Mouse (Mus musculus) WW6 (cell line): ENCODE measurements around the gene Cideb.

ENCODE experiments used
- DNase-seq: peaks from one replicate; pipeline ENCODE4 v3.0.0-alpha.2; 2013; ENCODE audit warnings: low read depth, low spot score

Cideb gene

GRCm38 (mm10) chr14:55765696-55766095, 7.4 kb upstream of the Cideb start, which contains the start of gene Ltb4r1:
Gene Ltb4r1, plus strand, starts transcription at chr14:55765962.
- DNase-seq = no peak

- DNase-seq = no peak
These were observed 4.9 kb upstream of the Cideb start for GRCm38 (mm10) chr14:55763166-55763565.

DNA sequence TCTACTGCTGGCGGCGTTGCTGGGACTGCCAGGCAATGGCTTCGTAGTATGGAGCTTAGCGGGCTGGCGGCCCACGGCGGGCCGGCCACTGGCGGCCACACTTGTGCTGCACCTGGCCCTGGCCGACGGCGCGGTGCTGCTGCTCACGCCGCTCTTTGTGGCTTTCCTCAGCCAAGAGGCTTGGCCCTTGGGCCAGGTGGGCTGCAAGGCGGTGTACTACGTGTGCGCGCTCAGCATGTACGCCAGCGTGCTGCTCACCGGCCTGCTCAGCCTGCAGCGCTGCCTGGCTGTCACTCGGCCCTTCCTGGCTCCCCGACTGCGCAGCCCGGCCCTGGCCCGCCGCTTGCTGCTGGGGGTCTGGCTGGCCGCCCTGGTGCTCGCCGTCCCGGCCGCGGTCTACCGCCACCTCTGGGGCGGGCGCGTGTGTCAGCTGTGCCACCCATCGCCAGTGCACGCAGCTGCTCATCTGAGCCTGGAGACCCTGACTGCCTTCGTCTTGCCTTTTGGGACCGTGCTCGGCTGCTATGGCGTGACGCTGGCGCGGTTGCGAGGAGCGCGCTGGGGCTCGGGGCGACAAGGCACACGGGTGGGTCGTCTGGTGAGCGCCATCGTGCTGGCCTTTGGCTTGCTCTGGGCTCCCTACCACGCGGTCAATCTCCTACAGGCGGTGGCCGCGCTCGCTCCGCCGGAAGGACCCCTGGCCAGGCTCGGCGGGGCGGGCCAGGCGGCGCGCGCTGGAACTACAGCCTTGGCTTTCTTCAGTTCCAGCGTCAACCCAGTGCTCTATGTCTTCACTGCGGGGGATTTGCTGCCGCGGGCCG, 4.0 kb upstream of the Cideb start:
- DNase-seq = no peak

- DNase-seq = no peak
These were observed 2.9 kb upstream of the Cideb start, which contains the start of gene Ltb4r2 for GRCm38 (mm10) chr14:55761163-55761562. Gene Ltb4r2, plus strand, starts transcription at chr14:55761428.

GRCm38 (mm10) chr14:55760156-55760555, 1.9 kb upstream of the Cideb start:
- DNase-seq = peak; percentile 58

DNA sequence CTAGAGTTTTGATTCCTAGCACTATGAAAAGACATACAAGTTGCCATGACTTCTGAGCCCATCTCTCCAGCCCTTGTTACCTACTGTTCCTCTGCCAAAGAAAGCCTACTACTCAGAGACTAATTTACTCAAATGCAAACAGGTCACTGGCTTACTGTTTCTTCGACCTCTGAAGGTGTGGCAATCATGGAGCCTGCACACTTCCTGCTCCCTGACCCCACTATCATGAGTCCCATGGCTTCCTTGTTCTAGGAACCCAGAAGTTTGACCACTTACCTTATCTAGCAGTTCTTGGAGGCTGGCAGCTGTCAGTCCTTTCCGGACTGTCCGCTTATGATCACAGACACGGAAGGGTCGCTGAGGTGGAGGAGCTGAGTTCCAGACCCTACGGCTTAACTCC, 692 bp downstream of the Cideb start:
- DNase-seq = no peak

DNA sequence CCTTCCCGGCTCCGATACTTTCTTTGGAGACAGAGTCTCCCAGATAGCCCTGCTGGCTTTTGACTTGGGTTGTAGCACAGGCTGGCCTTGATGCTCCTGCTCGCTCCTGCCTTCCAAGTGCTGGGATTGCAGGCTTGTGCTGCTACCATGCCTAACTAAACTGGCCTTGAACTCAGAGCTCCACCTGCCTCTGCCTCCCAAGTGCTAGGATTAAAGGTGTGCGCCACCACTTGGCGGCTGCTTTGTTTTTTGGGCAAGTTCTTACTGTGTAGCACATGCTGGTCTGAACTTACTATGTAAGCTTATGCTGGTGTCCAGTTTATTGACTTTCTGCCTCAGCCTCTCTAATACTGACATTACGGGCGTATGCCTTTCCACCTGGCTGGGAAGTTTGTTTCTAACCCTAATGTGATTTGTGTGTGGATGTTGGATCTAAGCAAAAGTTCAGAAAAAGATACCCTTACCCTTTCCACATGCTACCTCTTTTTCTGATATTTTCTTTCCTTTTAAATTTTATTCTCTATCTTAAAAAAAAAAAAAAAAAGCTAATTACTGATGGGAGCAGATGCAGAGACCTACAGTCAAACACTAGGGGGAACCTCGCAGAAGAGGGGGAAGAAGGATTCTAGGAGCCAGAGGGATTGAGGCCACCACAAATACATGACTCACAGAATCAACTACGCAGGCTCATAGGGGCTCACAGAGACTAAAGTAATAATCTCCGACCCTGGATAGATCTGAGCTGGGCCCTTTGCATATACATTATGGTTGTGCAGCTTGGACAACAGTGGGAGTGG, 11.0 kb downstream of the Cideb start:
- DNase-seq = no peak

- DNase-seq = no peak
These were observed 12.4 kb downstream of the Cideb start for GRCm38 (mm10) chr14:55745861-55746237.

- DNase-seq = peak; percentile 75
These were observed 12.9 kb downstream of the Cideb start, which contains the start of the genes Dhrs1 and Nop9 for GRCm38 (mm10) chr14:55745180-55745860. Gene Dhrs1, minus strand, starts transcription at chr14:55745690. Gene Nop9, plus strand, starts transcription at chr14:55745693.

DNA sequence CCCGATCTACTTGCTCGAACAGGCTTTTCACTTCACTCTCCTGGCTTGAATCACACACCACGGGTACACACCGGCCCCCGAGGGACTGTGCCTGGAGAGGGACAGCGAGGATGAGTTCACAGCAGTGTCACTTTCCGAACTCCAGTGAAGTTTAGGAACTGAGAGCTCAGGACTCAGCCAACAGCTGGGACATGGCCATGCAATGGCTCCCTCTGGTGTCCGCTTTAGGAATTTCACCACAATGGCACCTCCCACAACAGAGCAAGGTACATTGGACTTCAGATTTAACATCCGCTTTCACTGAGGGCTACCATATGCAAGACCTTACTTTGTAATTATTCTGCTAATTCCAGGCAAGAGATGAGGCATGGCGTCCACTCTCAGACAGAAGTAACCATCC, 14.5 kb downstream of the Cideb start:
- no peak for DNase-seq

DNA sequence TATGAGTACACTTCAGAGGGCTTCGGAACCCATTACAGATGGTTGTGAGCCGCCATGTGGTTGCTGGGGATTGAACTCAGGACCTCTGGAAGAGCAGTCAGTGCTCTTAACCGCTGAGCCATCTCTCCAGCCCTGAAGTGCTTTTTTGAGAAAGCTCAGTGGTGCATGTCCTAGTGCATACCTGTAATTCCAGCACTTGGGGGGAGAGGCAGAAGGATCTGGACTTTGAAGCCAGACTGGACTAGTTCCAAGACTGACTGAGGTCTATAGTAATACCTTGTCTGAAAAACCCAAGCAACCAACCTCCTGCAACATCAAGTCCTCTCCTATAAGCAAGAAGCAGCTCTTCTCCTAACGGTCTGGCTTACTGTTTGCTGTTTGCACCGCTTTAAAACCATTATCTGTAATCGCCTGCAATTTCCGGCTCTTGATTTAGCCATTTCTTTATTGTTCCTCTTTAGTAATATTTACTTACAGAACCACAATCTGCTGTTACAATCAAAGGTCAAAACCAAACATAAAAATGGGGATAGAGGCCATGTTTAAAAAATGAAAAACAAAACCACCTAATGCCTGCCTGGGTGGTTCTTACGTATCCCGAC, 21.1 kb downstream of the Cideb start:
- no peak for DNase-seq

DNA sequence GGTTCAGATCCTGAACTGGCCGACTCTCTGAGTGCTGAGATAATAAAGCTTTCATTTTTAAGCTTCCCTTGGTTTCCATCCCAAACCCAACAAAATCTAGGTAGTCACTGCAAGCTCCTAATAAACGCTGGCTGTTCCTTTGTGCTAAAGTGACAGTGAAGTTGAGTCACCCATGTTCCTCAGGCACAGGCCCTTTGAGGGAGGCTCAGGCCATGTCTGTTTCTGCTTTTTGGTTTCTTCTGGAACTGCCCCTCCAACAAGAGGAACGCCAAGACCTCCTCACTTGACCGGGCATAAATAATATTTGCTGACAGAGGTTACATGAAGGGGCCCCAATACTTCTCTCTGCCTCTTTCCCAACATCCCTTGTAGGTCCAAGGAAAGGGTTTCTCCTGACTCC, 22.5 kb downstream of the Cideb start:
- no peak for DNase-seq

DNA sequence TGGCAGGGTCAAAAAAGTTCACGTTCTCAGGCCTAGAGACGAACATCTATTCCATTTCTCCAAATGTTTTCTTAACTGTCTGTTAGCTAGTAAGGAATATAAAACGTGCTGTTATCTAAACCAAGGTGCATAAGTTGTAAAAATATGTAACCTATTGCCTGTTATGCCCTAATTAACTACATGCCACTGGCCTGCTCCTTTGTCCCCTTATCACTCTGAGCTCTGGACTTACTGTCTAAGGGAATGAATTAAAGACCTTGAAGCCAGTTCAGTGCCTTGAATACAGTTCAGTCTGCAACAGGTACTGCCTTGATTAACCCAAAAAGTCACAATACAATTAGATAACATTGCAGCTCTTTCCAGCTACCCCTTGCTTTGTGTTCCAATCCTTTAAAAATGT, 22.9 kb downstream of the Cideb start:
- no peak for DNase-seq

GRCm38 (mm10) chr14:55734869-55735268, 23.4 kb downstream of the Cideb start:
- no peak for DNase-seq

GRCm38 (mm10) chr14:55733889-55734288, 24.4 kb downstream of the Cideb start:
- DNase-seq = no peak

- no peak for DNase-seq
These were observed 27.7 kb downstream of the Cideb start for GRCm38 (mm10) chr14:55730531-55731032.

- no peak for DNase-seq
These were observed 28.1 kb downstream of the Cideb start for GRCm38 (mm10) chr14:55730116-55730515.

DNA sequence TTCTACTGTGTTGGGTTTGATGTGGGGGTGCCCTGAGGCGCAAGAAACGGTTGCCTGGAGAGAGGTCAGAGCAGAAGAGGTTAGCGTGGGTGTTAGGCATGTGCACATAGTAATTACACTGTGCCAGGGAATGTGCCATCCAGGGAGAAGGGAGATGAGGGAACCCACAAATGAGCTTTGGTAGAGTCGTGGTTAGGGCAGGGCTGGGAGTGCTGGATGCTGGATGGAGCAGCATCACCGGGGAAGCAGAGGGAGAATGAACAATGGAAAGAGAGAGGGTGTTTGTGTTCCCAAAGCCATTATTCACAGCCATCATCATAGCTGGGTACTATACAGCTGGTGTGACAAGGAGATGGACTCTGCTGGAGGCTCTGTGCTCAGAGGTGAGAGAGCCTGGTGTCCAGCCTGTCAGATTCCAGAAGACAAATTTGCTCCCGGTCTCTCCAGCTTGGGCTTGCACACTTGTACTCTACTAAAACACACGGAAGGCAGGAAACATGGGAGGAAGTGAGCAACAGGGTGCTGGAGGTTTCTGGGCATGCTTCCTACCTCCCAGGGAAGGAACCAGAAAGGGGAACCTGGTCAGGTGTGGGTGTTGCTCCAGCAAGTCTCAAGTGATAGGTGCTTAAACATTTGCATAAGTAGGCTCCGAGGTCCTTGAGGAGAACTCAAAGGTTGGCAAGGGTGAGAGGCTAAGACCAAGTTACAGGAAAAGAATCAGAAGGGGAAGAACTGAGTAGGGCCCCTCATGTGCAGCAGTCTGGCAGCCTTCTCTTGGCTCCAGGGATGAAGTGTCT, 30.2 kb downstream of the Cideb start:
- no peak for DNase-seq

DNA sequence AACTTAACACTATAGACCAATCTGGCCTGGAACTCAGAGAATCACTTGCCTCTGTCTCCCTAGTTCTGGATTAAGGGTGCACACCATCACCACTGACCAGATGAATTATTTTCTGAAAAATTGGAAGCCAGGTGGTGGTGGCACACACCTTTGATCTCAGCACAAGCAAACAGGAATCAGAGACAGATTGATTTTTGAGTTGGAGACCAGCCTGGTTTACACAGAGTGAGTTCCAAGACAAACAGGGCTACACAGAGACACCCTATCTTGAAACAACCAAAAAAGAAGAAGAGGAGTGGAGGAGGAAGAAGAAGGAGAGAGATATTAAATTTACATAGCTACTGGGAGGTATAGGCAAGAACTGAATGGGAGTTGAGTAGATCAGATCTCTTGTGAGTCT, 32.0 kb downstream of the Cideb start:
- DNase-seq = no peak

- DNase-seq = no peak
These were observed 33.8 kb downstream of the Cideb start for GRCm38 (mm10) chr14:55724411-55724871.

DNA sequence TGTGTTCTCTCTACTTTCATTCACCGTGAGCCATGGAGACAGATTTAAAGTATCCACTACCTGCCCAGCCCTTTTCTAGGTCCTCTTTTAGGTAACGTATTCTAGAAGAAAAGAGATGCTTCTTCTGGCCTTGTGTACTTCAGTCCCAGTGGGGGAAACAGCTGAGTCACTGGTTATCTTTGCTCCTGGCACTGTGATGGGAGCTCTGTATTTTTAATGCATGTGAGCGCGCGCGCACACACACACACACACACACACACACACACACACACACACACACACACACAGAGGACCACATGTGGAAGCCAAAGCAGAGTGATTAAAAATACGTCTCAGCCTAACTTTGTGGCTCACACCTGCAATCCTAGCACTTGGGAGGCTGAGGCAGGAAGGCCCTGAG, 34.8 kb downstream of the Cideb start:
- no peak for DNase-seq
